Mouse (Mus musculus) right cerebral cortex, postnatal 10 days (tissue): Measurements from ENCODE around the gene Sptssa.

Experiments
- DNase-seq, 2 experiments: peaks; one replicate each; pipeline ENCODE4 v3.0.0; 2021; ENCODE audit warnings: low spot score in 2 of 2

Gene Sptssa

GRCm38 (mm10) chr12:54655292-54656038 is 908 bp downstream of the Sptssa start:
- DNase-seq, result no peak

DNA sequence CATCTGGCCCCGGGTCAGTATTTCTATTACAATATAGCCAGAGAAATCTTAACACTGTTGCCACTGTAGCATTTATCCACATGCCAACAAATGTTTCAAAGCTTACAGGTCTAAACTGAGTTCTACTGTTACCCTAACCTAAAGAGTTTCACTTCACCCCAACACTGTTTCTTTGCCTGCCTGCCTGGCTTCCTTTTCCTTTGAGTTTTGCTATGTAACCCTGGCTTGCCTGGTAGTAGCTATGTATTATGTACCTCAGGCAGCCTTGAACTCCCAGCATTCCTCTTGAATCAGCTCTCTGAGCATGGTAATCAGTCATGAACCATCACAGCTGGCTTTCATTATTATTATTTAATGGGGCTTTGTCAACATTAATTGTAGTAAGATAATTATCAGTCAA is 1.6 kb downstream of the Sptssa start:
- DNase-seq, result no peak

DNA sequence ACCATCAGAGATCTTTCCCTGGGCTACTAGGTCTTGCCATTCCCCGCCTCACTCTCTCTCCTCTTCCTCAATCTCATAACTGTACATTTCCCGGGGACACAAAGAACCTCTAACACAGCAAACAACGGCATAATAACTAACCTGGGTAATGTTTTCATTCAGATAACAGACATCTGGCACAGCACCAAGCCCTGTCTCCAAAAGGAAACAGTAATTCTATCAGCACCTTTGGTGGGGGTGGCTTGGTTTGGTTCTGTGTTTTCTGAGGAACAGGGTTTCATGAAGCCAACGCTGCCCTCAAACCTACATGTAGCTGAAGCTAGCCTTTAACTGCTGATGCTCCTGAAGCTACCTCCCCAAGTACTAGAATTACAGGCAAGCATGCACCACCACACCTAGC is 2.2 kb downstream of the Sptssa start:
- DNase-seq, result no peak

- no peak for DNase-seq
Observed at GRCm38 (mm10) chr12:54652346-54652745, 4.0 kb downstream of the Sptssa start.

GRCm38 (mm10) chr12:54651820-54652219 is 4.6 kb downstream of the Sptssa start:
- no peak for DNase-seq

GRCm38 (mm10) chr12:54651158-54651557 is 5.2 kb downstream of the Sptssa start:
- DNase-seq, result no peak

DNA sequence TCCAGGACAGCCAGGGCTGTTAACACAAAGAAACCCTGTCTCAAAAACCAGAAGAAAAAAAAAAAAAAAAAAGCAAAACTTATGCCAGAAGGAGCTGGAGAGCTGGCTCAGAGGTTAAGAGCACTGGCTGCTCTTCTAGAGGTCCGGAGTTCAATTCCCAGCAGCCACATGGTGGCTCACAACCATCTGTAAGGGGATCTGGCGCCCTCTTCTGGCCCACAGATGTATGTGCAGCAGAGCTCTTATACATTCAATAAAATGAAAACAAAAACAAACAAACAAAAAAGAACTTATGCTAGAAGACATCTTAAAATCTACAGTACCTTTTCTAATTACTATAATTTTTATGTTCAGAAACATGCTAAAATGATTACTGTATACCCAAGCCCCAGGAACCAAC is 11.4 kb downstream of the Sptssa start:
- no peak for DNase-seq

GRCm38 (mm10) chr12:54643320-54643892 is 13.0 kb downstream of the Sptssa start:
- no peak for DNase-seq

DNA sequence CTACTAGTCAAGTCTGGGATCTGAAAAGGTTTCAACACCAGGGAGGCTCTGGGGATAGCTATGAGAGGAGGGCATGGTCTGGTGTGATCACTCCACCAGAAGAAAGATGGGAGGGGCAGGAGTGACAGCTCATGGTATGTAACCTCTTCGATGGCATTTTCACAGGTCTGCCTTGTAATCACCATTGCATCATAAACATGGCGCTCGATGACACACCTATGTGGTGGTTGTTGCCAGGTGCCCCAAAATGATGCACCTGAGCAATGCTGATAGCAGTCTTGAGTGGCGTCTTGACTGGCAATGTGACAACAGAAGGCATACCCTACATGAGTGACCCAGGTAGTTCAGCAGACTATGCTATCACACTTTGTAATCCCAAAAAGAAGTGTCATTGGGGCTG is 15.0 kb downstream of the Sptssa start:
- no peak for DNase-seq

DNA sequence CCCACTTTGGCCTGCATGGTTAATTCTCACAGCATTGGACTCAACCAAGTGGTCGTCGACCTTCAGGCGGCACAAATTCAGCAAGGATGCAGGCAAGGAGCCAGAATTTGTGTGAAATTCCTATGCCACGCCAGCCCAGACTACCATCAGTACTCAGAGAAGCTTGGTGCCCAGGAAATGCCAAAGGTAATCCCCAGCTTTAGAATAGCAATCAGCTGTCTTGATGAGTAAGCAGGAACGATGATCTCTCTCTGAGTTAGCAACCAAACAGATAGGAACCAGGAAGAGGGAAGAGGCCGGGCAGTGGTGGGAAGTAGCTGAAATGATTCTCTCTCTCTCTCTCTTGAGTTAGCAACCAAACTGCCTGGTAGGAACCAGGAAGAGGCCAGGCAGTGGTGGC is 16.1 kb downstream of the Sptssa start:
- no peak for DNase-seq

GRCm38 (mm10) chr12:54637033-54637432 is 19.3 kb downstream of the Sptssa start:
- DNase-seq, result no peak

DNA sequence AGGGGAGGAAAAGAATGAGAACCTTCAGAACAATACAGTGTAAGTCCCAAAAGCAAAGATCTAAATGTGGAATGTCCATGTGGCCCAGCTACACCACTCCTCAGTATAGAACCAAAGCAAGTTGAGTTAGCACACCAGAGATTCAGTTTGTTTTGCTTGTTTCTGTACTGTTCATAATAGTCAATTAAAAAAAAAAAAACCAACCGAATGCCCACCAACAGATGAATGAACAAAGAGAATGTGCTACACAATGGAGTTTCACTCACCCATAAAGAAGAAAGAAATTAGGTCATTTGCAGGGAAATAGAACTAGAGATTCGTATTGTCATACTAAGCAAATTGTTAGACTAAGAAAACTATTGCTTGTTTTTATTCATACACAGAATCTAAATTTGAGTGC is 24.2 kb downstream of the Sptssa start:
- no peak for DNase-seq

GRCm38 (mm10) chr12:54621942-54622341 is 34.4 kb downstream of the Sptssa start:
- no peak for DNase-seq

- DNase-seq, result no peak
Observed at GRCm38 (mm10) chr12:54620042-54620705, 36.2 kb downstream of the Sptssa start.

- DNase-seq, result no peak
Observed at GRCm38 (mm10) chr12:54608988-54609387, 47.4 kb downstream of the Sptssa start.

DNA sequence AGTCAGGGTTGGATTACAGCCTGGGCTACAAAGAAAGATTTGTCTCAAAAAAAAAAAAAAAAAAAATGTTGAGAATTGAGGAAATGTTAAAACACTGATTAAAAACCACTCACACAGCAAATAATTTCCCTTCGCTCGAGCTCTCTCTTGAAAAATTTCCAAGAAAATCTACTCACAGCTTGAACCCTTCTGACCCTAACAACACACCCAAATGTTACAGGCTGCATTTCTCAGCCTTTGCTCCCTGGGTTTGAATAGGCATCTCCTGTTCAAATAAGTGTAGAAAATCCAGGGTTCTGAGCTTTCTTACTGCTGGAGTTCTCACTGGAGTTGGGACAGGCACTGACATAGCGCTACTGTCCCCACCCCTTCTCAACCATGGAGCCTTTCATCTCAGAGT is 51.2 kb downstream of the Sptssa start:
- no peak for DNase-seq

GRCm38 (mm10) chr12:54603542-54604167 is 52.7 kb downstream of the Sptssa start:
- DNase-seq, result no peak

DNA sequence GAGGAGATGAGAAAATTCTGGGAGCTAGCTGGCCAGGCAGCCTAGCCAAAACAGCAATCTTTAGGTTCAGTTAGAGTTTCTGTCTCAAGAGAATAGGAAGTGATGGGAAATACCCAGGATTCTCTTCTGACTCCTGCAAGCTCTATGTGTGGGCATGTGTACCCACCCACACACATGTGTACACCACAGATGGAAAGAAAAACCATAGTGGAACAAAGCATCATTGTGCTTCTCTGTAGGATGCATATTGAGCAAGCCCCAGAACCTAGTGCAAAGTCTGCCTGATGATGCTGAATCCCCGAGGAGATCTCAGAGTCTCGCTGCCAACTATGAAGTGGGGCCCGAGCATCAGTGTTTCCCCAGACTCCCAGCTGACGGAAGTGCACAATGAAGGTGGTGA is 55.9 kb downstream of the Sptssa start:
- DNase-seq, result peak in 1 of 2 experiments; percentile 29

GRCm38 (mm10) chr12:54598358-54598757 is 58.0 kb downstream of the Sptssa start:
- DNase-seq, result no peak

DNA sequence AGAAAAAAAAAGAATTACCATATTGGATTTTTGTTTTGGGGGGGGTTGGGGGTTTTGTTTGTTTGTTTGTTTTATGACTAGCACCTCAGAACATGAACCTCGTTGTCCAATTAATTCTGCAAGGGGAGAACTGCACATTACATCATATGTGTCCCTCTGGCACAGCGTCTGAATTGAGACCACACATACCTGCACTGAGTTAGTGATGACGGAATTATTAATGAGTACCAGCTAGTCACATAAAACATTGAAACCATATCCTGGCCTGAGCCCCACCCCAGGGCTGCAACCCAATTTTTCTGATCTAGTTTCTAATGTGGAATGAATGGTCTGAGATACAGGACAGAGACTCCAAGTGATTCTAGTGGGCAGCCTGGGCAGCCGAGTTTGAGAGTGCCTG is 59.7 kb downstream of the Sptssa start:
- DNase-seq, result no peak
